Mouse (Mus musculus) liver, embryonic 12.5 days (tissue): ENCODE measurements around the gene Lrriq4. TPM values are rescaled to one million over a fixed set of nuclear protein-coding genes. Genes with fewer than 3 reads are reported as not detected.

Experiments used
- ATAC-seq: fragments of 200-750 bp; cut with Nextera tagmentation; 2 replicates; pipeline ENCODE4 v1.8.0; 2017; ENCODE audit warnings: moderate number of reproducible peaks, mild to moderate bottlenecking, moderate library complexity
- H3K27ac ChIP-seq: fragments of 300-500 bp; sonication (generic); 2 replicates; pipeline ENCODE4 v1.5.1; 2016; ENCODE audit warnings: mild to moderate bottlenecking
- H3K27me3 ChIP-seq: fragments of 300-500 bp; sonication (generic); replicated peaks from 2 replicates; pipeline ENCODE4 v1.6.1; 2016; ENCODE audit warnings: mild to moderate bottlenecking, moderate library complexity
- H3K36me3 ChIP-seq: fragments of 300-500 bp; sonication (generic); 2 replicates; pipeline ENCODE4 v1.6.1; 2016; ENCODE audit warnings: mild to moderate bottlenecking, moderate library complexity
- H3K4me1 ChIP-seq: fragments of 300-500 bp; sonication (generic); 2 replicates; pipeline ENCODE4 v1.6.1; 2016
- H3K4me2 ChIP-seq: fragments of 300-500 bp; sonication (generic); 2 replicates; pipeline ENCODE4 v1.6.1; 2016; ENCODE audit warnings: mild to moderate bottlenecking, moderate library complexity
- H3K4me3 ChIP-seq: fragments of 300-500 bp; sonication (generic); 2 replicates; pipeline ENCODE4 v1.5.1; 2016; ENCODE audit warnings: mild to moderate bottlenecking, moderate library complexity
- H3K9ac ChIP-seq: fragments of 300-500 bp; sonication (generic); 2 replicates; pipeline ENCODE4 v1.6.1; 2016; ENCODE audit warnings: mild to moderate bottlenecking, moderate library complexity
- H3K9me3 ChIP-seq: fragments of 300-500 bp; sonication (generic); replicated peaks from 2 replicates; pipeline ENCODE4 v1.6.1; 2016; ENCODE audit warnings: mild to moderate bottlenecking, moderate library complexity
- WGBS: fragments of 180-500 bp; shearing (Covaris S2); methylation state at CpG from one replicate; pipeline ENCODE4 v1.1.7; 2016; ENCODE audit not compliant: insufficient replicate concordance; 5-methylcytosine and 5-hydroxymethylcytosine counted together
- polyA plus RNA-seq: library from polyadenylated mRNA; unstranded; fragments of >200 nt; fragmentation: Nextera tagmentation; extraction: Ambion mirVana; gene quantifications from 2 replicates; pipeline ENCODE4 v1.2.1, GENCODE M21; 2016

Lrriq4 gene
- polyA plus RNA-seq, 1 experiment from 2014 or later: not detected

GRCm38 (mm10) chr3:30610930-30611329 is 33.4 kb upstream of the Lrriq4 start:
- H3K9ac ChIP-seq: no peak overlapping the region
- H3K4me2 ChIP-seq: no peak overlapping the region
- H3K4me1 ChIP-seq: 0 out of 2 replicates have a peak, but pooled peaks cover 5% of the 10 kb centered on the region
- H3K36me3 ChIP-seq: peaks cover 82% of the 10 kb centered on the region
- no peaks in the 10 kb centered on the region for H3K27me3 ChIP-seq
- WGBS: 89% methylated on average over 4 of the region's 4 CpGs
- H3K4me3 ChIP-seq: no peak overlapping the region
- no peaks in the 10 kb centered on the region for H3K9me3 ChIP-seq
- ATAC-seq: no peak
- no peak overlapping the region for H3K27ac ChIP-seq

GRCm38 (mm10) chr3:30620132-30620531 is 24.2 kb upstream of the Lrriq4 start:
- no peak overlapping the region for H3K4me3 ChIP-seq
- H3K27me3 ChIP-seq: no peaks in the 10 kb centered on the region
- no peak for ATAC-seq
- H3K36me3 ChIP-seq: peaks cover 43% of the 10 kb centered on the region
- H3K9ac ChIP-seq: no peak overlapping the region
- no peaks in the 10 kb centered on the region for H3K9me3 ChIP-seq
- H3K27ac ChIP-seq: no peak overlapping the region
- WGBS: 54% methylated on average over 8 of the region's 8 CpGs
- 0 out of 2 replicates have a peak, but pooled peaks cover 12% of the 10 kb centered on the region for H3K4me1 ChIP-seq
- no peak overlapping the region for H3K4me2 ChIP-seq

- Histone ChIP-seq H3K9ac (no peak overlapping the region), H3K9me3 (no peaks in the 10 kb centered on the region), H3K27me3 (no peaks in the 10 kb centered on the region), H3K4me1 (no peaks in the 10 kb centered on the region), H3K36me3 (no peaks in the 10 kb centered on the region), H3K4me2 (no peak overlapping the region), H3K4me3 (no peak overlapping the region), H3K27ac (no peak overlapping the region)
- 54% methylated on average over 3 of the region's 3 CpGs for WGBS
- ATAC-seq: no peak
Measured at GRCm38 (mm10) chr3:30633681-30634080, 10.6 kb upstream of the Lrriq4 start.

GRCm38 (mm10) chr3:30635629-30636028 is 8.7 kb upstream of the Lrriq4 start:
- WGBS: 74% methylated on average over 4 of the region's 4 CpGs

GRCm38 (mm10) chr3:30646761-30647160 is 2.5 kb downstream of the Lrriq4 start:
- H3K4me3 ChIP-seq: no peak overlapping the region
- peaks cover 6% of the 10 kb centered on the region for H3K4me1 ChIP-seq
- H3K9me3 ChIP-seq: no peaks in the 10 kb centered on the region
- no peaks in the 10 kb centered on the region for H3K36me3 ChIP-seq
- 37% methylated on average over 8 of the region's 8 CpGs for WGBS
- H3K4me2 ChIP-seq: no peak overlapping the region
- no peak for ATAC-seq
- no peak overlapping the region for H3K27ac ChIP-seq
- H3K9ac ChIP-seq: no peak overlapping the region
- peaks cover 49% of the 10 kb centered on the region for H3K27me3 ChIP-seq

More at GRCm38 (mm10) chr3:30635629-30636028, 8.7 kb upstream of the Lrriq4 start:
- H3K27ac ChIP-seq: no peak overlapping the region
- H3K4me3 ChIP-seq: no peak overlapping the region
- no peaks in the 10 kb centered on the region for H3K36me3 ChIP-seq
- H3K9ac ChIP-seq: no peak overlapping the region
- no peak for ATAC-seq
- no peak overlapping the region for H3K4me2 ChIP-seq
- H3K9me3 ChIP-seq: no peaks in the 10 kb centered on the region
- no peaks in the 10 kb centered on the region for H3K27me3 ChIP-seq
- no peaks in the 10 kb centered on the region for H3K4me1 ChIP-seq

GRCm38 (mm10) chr3:30647440-30648090 is 3.3 kb downstream of the Lrriq4 start, which contains the start of gene Lrrc34:
TSS of gene Lrrc34 (minus strand) at chr3:30647869.
- ATAC-seq: peak; percentile 75
- Histone ChIP-seq H3K4me3 (peak within 1 kb of the TSS; percentile 39), H3K36me3 (no peaks in the 10 kb centered on the region), H3K9ac (no peak within 1 kb of the TSS), H3K27me3 (peaks cover 55% of the 10 kb centered on the region), H3K4me1 (peaks cover 6% of the 10 kb centered on the region), H3K27ac (no peak within 1 kb of the TSS), H3K9me3 (no peaks in the 10 kb centered on the region), H3K4me2 (peak within 1 kb of the TSS; percentile 60)
- 1% methylated on average over 25 of the region's 25 CpGs for WGBS

- no peaks in the 10 kb centered on the region for H3K36me3 ChIP-seq
- no peak overlapping the region for H3K27ac ChIP-seq
- no peaks in the 10 kb centered on the region for H3K9me3 ChIP-seq
- peaks cover 6% of the 10 kb centered on the region for H3K4me1 ChIP-seq
- WGBS: 64% methylated on average over 2 of the region's 2 CpGs
- no peak for ATAC-seq
- peaks cover 55% of the 10 kb centered on the region for H3K27me3 ChIP-seq
- no peak overlapping the region for H3K4me3 ChIP-seq
- H3K4me2 ChIP-seq: no peak overlapping the region
- no peak overlapping the region for H3K9ac ChIP-seq
Measured at GRCm38 (mm10) chr3:30648466-30648865, 4.2 kb downstream of the Lrriq4 start.

GRCm38 (mm10) chr3:30650062-30650841 is 5.9 kb downstream of the Lrriq4 start:
- H3K36me3 ChIP-seq: no peaks in the 10 kb centered on the region
- H3K27ac ChIP-seq: no peak overlapping the region
- peaks cover 55% of the 10 kb centered on the region for H3K27me3 ChIP-seq
- peaks cover 6% of the 10 kb centered on the region for H3K4me1 ChIP-seq
- no peak for ATAC-seq
- peak overlapping the region; percentile 13 for H3K4me3 ChIP-seq
- WGBS: 2% methylated on average over 41 of the region's 41 CpGs
- H3K9ac ChIP-seq: no peak overlapping the region
- H3K4me2 ChIP-seq: peak overlapping the region; percentile 42
- no peaks in the 10 kb centered on the region for H3K9me3 ChIP-seq

GRCm38 (mm10) chr3:30655937-30656336 is 11.6 kb downstream of the Lrriq4 start:
- peaks cover 15% of the 10 kb centered on the region for H3K27me3 ChIP-seq
- H3K4me3 ChIP-seq: no peak overlapping the region
- H3K4me2 ChIP-seq: no peak overlapping the region
- H3K4me1 ChIP-seq: no peaks in the 10 kb centered on the region
- H3K9me3 ChIP-seq: no peaks in the 10 kb centered on the region
- no peak for ATAC-seq
- H3K36me3 ChIP-seq: no peaks in the 10 kb centered on the region
- no peak overlapping the region for H3K9ac ChIP-seq
- no peak overlapping the region for H3K27ac ChIP-seq
- whole genome bisulfite sequencing: 47% methylated on average over 5 of the region's 5 CpGs

- H3K4me1 ChIP-seq: no peaks in the 10 kb centered on the region
- WGBS: 65% methylated on average over 9 of the region's 9 CpGs
- H3K27me3 ChIP-seq: no peaks in the 10 kb centered on the region
- H3K4me2 ChIP-seq: no peak overlapping the region
- no peak overlapping the region for H3K27ac ChIP-seq
- ATAC-seq: no peak
- no peaks in the 10 kb centered on the region for H3K9me3 ChIP-seq
- no peak overlapping the region for H3K4me3 ChIP-seq
- no peak overlapping the region for H3K9ac ChIP-seq
- no peaks in the 10 kb centered on the region for H3K36me3 ChIP-seq
Measured at GRCm38 (mm10) chr3:30658486-30658885, 14.2 kb downstream of the Lrriq4 start.

- H3K9me3 ChIP-seq: no peaks in the 10 kb centered on the region
- 0 out of 2 replicates have a peak, but pooled peaks cover 6% of the 10 kb centered on the region for H3K4me1 ChIP-seq
- H3K27ac ChIP-seq: no peak overlapping the region
- no peak for ATAC-seq
- H3K27me3 ChIP-seq: no peaks in the 10 kb centered on the region
- no peaks in the 10 kb centered on the region for H3K36me3 ChIP-seq
- 14% methylated on average over 6 of the region's 6 CpGs for WGBS
- no peak overlapping the region for H3K4me3 ChIP-seq
- no peak overlapping the region for H3K9ac ChIP-seq
- H3K4me2 ChIP-seq: no peak overlapping the region
Measured at GRCm38 (mm10) chr3:30683190-30683589, 38.9 kb downstream of the Lrriq4 start.

GRCm38 (mm10) chr3:30687216-30687615 is 42.9 kb downstream of the Lrriq4 start:
- Histone ChIP-seq H3K36me3 (no peaks in the 10 kb centered on the region), H3K9me3 (no peaks in the 10 kb centered on the region), H3K4me3 (no peak overlapping the region), H3K27ac (no peak overlapping the region), H3K27me3 (no peaks in the 10 kb centered on the region), H3K4me1 (0 out of 2 replicates have a peak, but pooled peaks cover 6% of the 10 kb centered on the region), H3K4me2 (no peak overlapping the region), H3K9ac (no peak overlapping the region)
- 48% methylated on average over 3 of the region's 3 CpGs for WGBS
- no peak for ATAC-seq
